Mouse (Mus musculus) liver, adult 2 months (tissue): Measurements from ENCODE around the gene Zbtb17.

Source experiments
- CTCF ChIP-seq: fragments of 200-500 bp; IDR thresholded peaks from 2 replicates; pipeline ENCODE4 v1.5.1; 2011; ENCODE audit warnings: low read depth, low read length, control low read depth
- POLR2A ChIP-seq: fragments of 200-500 bp; IDR thresholded peaks from 2 replicates; pipeline ENCODE4 v1.6.1; 2011; ENCODE audit warnings: low read length, control low read depth; ENCODE audit not compliant: insufficient read depth; ENCODE audit errors: extremely low read depth

DNA sequence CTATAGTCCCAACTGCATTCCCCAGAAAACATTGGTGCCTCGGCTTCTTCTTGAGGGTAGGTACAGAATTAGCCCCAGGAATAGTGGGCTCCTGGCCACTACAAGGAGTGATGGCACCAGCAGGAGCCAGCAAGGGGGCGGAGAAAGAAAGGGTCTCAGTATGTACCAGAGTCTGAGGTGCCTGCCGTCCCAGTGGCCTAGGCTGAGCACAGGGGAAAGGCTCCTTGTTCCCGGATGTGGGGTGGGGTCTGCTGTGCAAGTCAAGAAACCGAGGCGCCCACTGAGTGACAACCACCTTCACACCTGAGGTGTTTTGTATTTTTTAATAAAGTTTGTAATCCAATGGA is 23.1 kb downstream of the Zbtb17 start:
- TF ChIP-seq POLR2A: no peak
- TF ChIP-seq CTCF: no peak
